ENCODE assay signal across 21 mouse cellular contexts in the genomic region with DNA sequence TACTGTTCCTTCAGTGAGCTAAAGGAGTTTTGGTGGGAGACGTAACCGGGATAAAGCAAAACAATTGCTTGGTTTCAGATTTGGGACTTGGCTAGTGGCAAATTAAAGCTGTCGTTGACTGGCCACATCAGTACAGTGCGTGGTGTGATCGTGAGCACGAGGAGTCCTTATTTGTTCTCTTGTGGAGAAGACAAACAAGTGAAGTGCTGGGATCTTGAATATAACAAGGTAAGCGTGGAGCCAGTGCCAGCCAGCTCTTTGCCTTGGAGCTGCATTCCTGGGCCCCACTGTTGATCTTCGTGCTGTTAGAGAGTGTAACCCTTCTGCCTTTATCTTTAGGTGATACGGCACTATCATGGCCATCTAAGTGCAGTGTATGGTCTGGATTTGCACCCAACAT. TPM values are rescaled to one million over a fixed set of nuclear protein-coding genes. Genes with fewer than 3 reads are reported as not detected.
"Had no signal": no experiment of that assay in that cellular context is flagged by ENCODE, and none has a peak within 500 bp of the region (broad histone marks: within the 10 kb centered on the region; RNA-seq: fewer than 3 reads in every experiment).

No protein-coding gene starts in this region.

- DNase-seq: kidney, adult 9 months; kidney, postnatal 14 days; kidney, postnatal 4 days; left cerebral cortex, postnatal 4 days; liver, postnatal 0 days; right cerebral cortex, adult 18-20 months; right cerebral cortex, postnatal 14 days; right cerebral cortex, postnatal 4 days; thymus, adult 2 months; thymus, postnatal 14 days; thymus, postnatal 4 days had no signal

RNA-seq across cellular contexts. Expression of gene Fgb, which starts 18.3 kb away (rescaled TPM):
- total RNA-seq: layer of hippocampus, adult 18-20 months; layer of hippocampus, postnatal 14 days; left cerebral cortex, adult 8-10 months; left cerebral cortex, postnatal 14 days; left cerebral cortex, postnatal 4 days; megakaryocyte, adult 5-6 weeks had no signal
- polyA plus RNA-seq: inflammation-experienced regulatory T-cells, adult 6 months; macrophage; midbrain, embryonic 12.5 days; midbrain, embryonic 15.5 days; neural tube, embryonic 12.5 days had no signal

RNA-seq across cellular contexts. Expression of gene Fga, which starts 42.0 kb away (rescaled TPM):
- total RNA-seq: layer of hippocampus, adult 18-20 months; layer of hippocampus, postnatal 14 days; left cerebral cortex, adult 8-10 months; left cerebral cortex, postnatal 14 days; left cerebral cortex, postnatal 4 days; megakaryocyte, adult 5-6 weeks had no signal
- polyA plus RNA-seq: inflammation-experienced regulatory T-cells, adult 6 months; macrophage; midbrain, embryonic 12.5 days; midbrain, embryonic 15.5 days had no signal

RNA-seq across cellular contexts. Expression of gene Dchs2, which starts 59.8 kb away (rescaled TPM):
- total RNA-seq: megakaryocyte, adult 5-6 weeks had no signal
- polyA plus RNA-seq: inflammation-experienced regulatory T-cells, adult 6 months; macrophage had no signal
